In genomic region chr4:48654118-48654517, GRCm38 (mm10) we compare ENCODE assay signal across 25 mouse cellular contexts. TPM values are rescaled to one million over a fixed set of nuclear protein-coding genes. Genes with fewer than 3 reads are reported as not detected.
DNase-seq lines count a peak whose midpoint lies in the region; ATAC-seq lines count a peak whose summit lies in the region.
"Had no signal": no experiment of that assay in that cellular context is flagged by ENCODE, and none has a peak within 500 bp of the region (broad histone marks: within the 10 kb centered on the region; RNA-seq: fewer than 3 reads in every experiment).

No protein-coding gene starts in this region.

- no peak overlapping the region for H3K4me3 ChIP-seq in midbrain, embryonic 13.5 days (replicated peaks)
- no peak overlapping the region for H3K4me3 ChIP-seq in midbrain, embryonic 16.5 days (ENCODE audit: low read depth, low read length)
- H3K4me3 ChIP-seq in neural tube, embryonic 11.5 days (ENCODE audit: low read depth, low read length), result no peak overlapping the region
- H3K4me3 ChIP-seq in neural tube, embryonic 13.5 days, result no peak overlapping the region
- no peak overlapping the region for H3K4me3 ChIP-seq in neural tube, embryonic 15.5 days (replicated peaks)
- no peak overlapping the region for H3K4me3 ChIP-seq in forebrain, embryonic 15.5 days
- H3K4me3 ChIP-seq: embryonic facial prominence, embryonic 13.5 days; embryonic facial prominence, embryonic 15.5 days; erythroblast, embryonic 14.5 days; forebrain, embryonic 10.5 days; forebrain, embryonic 12.5 days had no signal

- no peaks in the 10 kb centered on the region for H3K27me3 ChIP-seq in midbrain, embryonic 13.5 days
- no peaks in the 10 kb centered on the region for H3K27me3 ChIP-seq in midbrain, embryonic 16.5 days (ENCODE audit: control insufficient read depth, insufficient read depth, low read depth, low read length)
- H3K27me3 ChIP-seq in neural tube, embryonic 11.5 days (ENCODE audit: control insufficient read depth, insufficient read depth, low read length), result no peaks in the 10 kb centered on the region
- no peaks in the 10 kb centered on the region for H3K27me3 ChIP-seq in neural tube, embryonic 13.5 days
- H3K27me3 ChIP-seq in neural tube, embryonic 15.5 days (replicated peaks), result no peaks in the 10 kb centered on the region
- H3K27me3 ChIP-seq in forebrain, embryonic 15.5 days, result no peaks in the 10 kb centered on the region
- H3K27me3 ChIP-seq: embryonic facial prominence, embryonic 13.5 days; embryonic facial prominence, embryonic 15.5 days; forebrain, embryonic 12.5 days had no signal

- no peak overlapping the region for H3K4me2 ChIP-seq in midbrain, embryonic 13.5 days (replicated peaks)
- H3K4me2 ChIP-seq in midbrain, embryonic 16.5 days (ENCODE audit: low read length), result no peak overlapping the region
- no peak overlapping the region for H3K4me2 ChIP-seq in neural tube, embryonic 11.5 days (ENCODE audit: low read depth)
- no peak overlapping the region for H3K4me2 ChIP-seq in neural tube, embryonic 13.5 days
- no peak overlapping the region for H3K4me2 ChIP-seq in neural tube, embryonic 15.5 days
- H3K4me2 ChIP-seq in forebrain, embryonic 15.5 days (replicated peaks), result no peak overlapping the region
- H3K4me2 ChIP-seq: embryonic facial prominence, embryonic 13.5 days; embryonic facial prominence, embryonic 15.5 days; forebrain, embryonic 12.5 days had no signal

- H3K4me1 ChIP-seq in midbrain, embryonic 13.5 days (replicated peaks), result no peaks in the 10 kb centered on the region
- no peaks in the 10 kb centered on the region for H3K4me1 ChIP-seq in midbrain, embryonic 16.5 days (ENCODE audit: control insufficient read depth, insufficient read depth, low read length)
- no peaks in the 10 kb centered on the region for H3K4me1 ChIP-seq in neural tube, embryonic 11.5 days (ENCODE audit: control insufficient read depth, insufficient read depth, low read length)
- peaks cover 16% of the 10 kb centered on the region for H3K4me1 ChIP-seq in neural tube, embryonic 13.5 days (replicated peaks)
- peaks cover 8% of the 10 kb centered on the region; the same call in 1 of the 2 replicates for H3K4me1 ChIP-seq in neural tube, embryonic 15.5 days
- H3K4me1 ChIP-seq in forebrain, embryonic 15.5 days, result peaks cover 3% of the 10 kb centered on the region; the same call in 1 of the 2 replicates
- H3K4me1 ChIP-seq: embryonic facial prominence, embryonic 13.5 days; embryonic facial prominence, embryonic 15.5 days; forebrain, embryonic 10.5 days; forebrain, embryonic 12.5 days had no signal

- H3K36me3 ChIP-seq in midbrain, embryonic 13.5 days, result peaks cover 78% of the 10 kb centered on the region
- peaks cover 16% of the 10 kb centered on the region for H3K36me3 ChIP-seq in midbrain, embryonic 16.5 days (ENCODE audit: control insufficient read depth, insufficient read depth, low read length)
- peaks cover 16% of the 10 kb centered on the region; the same call in 1 of the 2 replicates for H3K36me3 ChIP-seq in neural tube, embryonic 11.5 days (ENCODE audit: control insufficient read depth, insufficient read depth, low read length)
- H3K36me3 ChIP-seq in neural tube, embryonic 13.5 days, result peaks cover 88% of the 10 kb centered on the region
- peaks cover 42% of the 10 kb centered on the region for H3K36me3 ChIP-seq in neural tube, embryonic 15.5 days
- peaks cover 71% of the 10 kb centered on the region for H3K36me3 ChIP-seq in forebrain, embryonic 15.5 days

- ATAC-seq in midbrain, embryonic 13.5 days, result 0 out of 2 replicates have a peak, but pooled peaks have one; percentile 24
- no peak for ATAC-seq in midbrain, embryonic 16.5 days
- 0 out of 2 replicates have a peak, but pooled peaks have one; percentile 13 for ATAC-seq in neural tube, embryonic 11.5 days (ENCODE audit: insufficient read depth, low FRiP score, low TSS enrichment)
- ATAC-seq in neural tube, embryonic 13.5 days (ENCODE audit: low read depth), result peak; percentile 55
- ATAC-seq in neural tube, embryonic 15.5 days (ENCODE audit: low FRiP score), result peak; percentile 42
- no peak for ATAC-seq in forebrain, embryonic 15.5 days (replicated peaks)
- ATAC-seq in CD4-positive, CD25-positive, alpha-beta regulatory T cell, adult 4 months, result no peak
- ATAC-seq: forebrain, embryonic 14.5 days had no signal

- DNase-seq in neural tube, embryonic 11.5 days (ENCODE audit: low spot score), result no peak
- no peak for DNase-seq in neural tube, embryonic 10.5 days (ENCODE audit: extremely low spot score, low spot score)
- DNase-seq: adrenal gland, adult 2 months; adrenal gland, postnatal 10 days; adrenal gland, postnatal 25 days; B cell, adult 2 months; cerebellum, adult 11 months; cerebellum, adult 18-20 months; cerebellum, adult 8-10 months; cerebellum, adult 9-11 months; cerebellum, postnatal 14 days; cerebellum, postnatal 36 days; embryo, embryonic 11 days had no signal

- no peak overlapping the region for H3K9ac ChIP-seq in midbrain, embryonic 13.5 days (replicated peaks)
- no peak overlapping the region for H3K9ac ChIP-seq in midbrain, embryonic 16.5 days (ENCODE audit: low read depth, low read length)
- H3K9ac ChIP-seq in neural tube, embryonic 11.5 days (ENCODE audit: low read length), result no peak overlapping the region
- H3K9ac ChIP-seq in neural tube, embryonic 13.5 days, result no peak overlapping the region
- H3K9ac ChIP-seq in neural tube, embryonic 15.5 days (replicated peaks), result no peak overlapping the region
- H3K9ac ChIP-seq in forebrain, embryonic 15.5 days (replicated peaks), result no peak overlapping the region
- H3K9ac ChIP-seq: embryonic facial prominence, embryonic 13.5 days; embryonic facial prominence, embryonic 15.5 days; forebrain, embryonic 12.5 days had no signal

- 49% methylated on average over 4 of the region's 4 CpGs for WGBS in midbrain, embryonic 13.5 days
- WGBS in midbrain, embryonic 16.5 days, result 42% methylated on average over 4 of the region's 4 CpGs
- 57% methylated on average over 4 of the region's 4 CpGs for WGBS in neural tube, embryonic 11.5 days
- 29% methylated on average over 4 of the region's 4 CpGs for WGBS in neural tube, embryonic 13.5 days
- WGBS in neural tube, embryonic 15.5 days, result 23% methylated on average over 4 of the region's 4 CpGs
- 81% methylated on average over 4 of the region's 4 CpGs for WGBS in forebrain, embryonic 15.5 days

- H3K9me3 ChIP-seq in midbrain, embryonic 13.5 days, result no peaks in the 10 kb centered on the region
- no peaks in the 10 kb centered on the region for H3K9me3 ChIP-seq in midbrain, embryonic 16.5 days (replicated peaks; ENCODE audit: control insufficient read depth, low read length, poor library complexity, severe bottlenecking)
- no peaks in the 10 kb centered on the region for H3K9me3 ChIP-seq in neural tube, embryonic 11.5 days (ENCODE audit: control insufficient read depth, low read length)
- no peaks in the 10 kb centered on the region for H3K9me3 ChIP-seq in neural tube, embryonic 13.5 days
- no peaks in the 10 kb centered on the region for H3K9me3 ChIP-seq in neural tube, embryonic 15.5 days (replicated peaks)
- H3K9me3 ChIP-seq in forebrain, embryonic 15.5 days, result no peaks in the 10 kb centered on the region
- H3K9me3 ChIP-seq: embryonic facial prominence, embryonic 13.5 days; embryonic facial prominence, embryonic 15.5 days; forebrain, embryonic 10.5 days; forebrain, embryonic 12.5 days had no signal

- H3K27ac ChIP-seq in midbrain, embryonic 13.5 days, result no peak overlapping the region
- H3K27ac ChIP-seq in midbrain, embryonic 16.5 days (ENCODE audit: low read length), result no peak overlapping the region
- H3K27ac ChIP-seq in neural tube, embryonic 11.5 days (ENCODE audit: low read depth, low read length), result no peak overlapping the region
- H3K27ac ChIP-seq in neural tube, embryonic 13.5 days (replicated peaks), result no peak overlapping the region
- H3K27ac ChIP-seq in neural tube, embryonic 15.5 days (replicated peaks), result no peak overlapping the region
- H3K27ac ChIP-seq in forebrain, embryonic 15.5 days (replicated peaks), result no peak overlapping the region
- H3K27ac ChIP-seq: embryonic facial prominence, embryonic 13.5 days; embryonic facial prominence, embryonic 15.5 days; forebrain, embryonic 10.5 days; forebrain, embryonic 12.5 days had no signal

RNA-seq across cellular contexts. Expression of gene Cavin4, which starts 9.2 kb away (rescaled TPM):
- 2.2 and 2.8 TPM in 2 replicates for polyA plus RNA-seq in midbrain, embryonic 13.5 days (2015; fragmentation: Nextera tagmentation; extraction: Ambion mirVana)
- 1.2 and 1.5 TPM in 2 replicates for polyA plus RNA-seq in midbrain, embryonic 16.5 days (2015; fragmentation: Nextera tagmentation; extraction: Ambion mirVana)
- 1.5 and 2.3 TPM in 2 replicates for polyA plus RNA-seq in neural tube, embryonic 11.5 days (2014; fragmentation: Nextera tagmentation; extraction: Ambion mirVana)
- polyA plus RNA-seq in neural tube, embryonic 13.5 days (2015; fragmentation: Nextera tagmentation; extraction: Ambion mirVana), result 1.8 and 1.9 TPM in 2 replicates
- 1.3 and 2.3 TPM in 2 replicates for polyA plus RNA-seq in neural tube, embryonic 15.5 days (2015; fragmentation: Nextera tagmentation; extraction: Ambion mirVana)
- 1.6 TPM in 2 replicates for polyA plus RNA-seq in forebrain, embryonic 15.5 days (2015; fragmentation: Nextera tagmentation; extraction: Ambion mirVana)
- polyA plus RNA-seq in CD4-positive, CD25-positive, alpha-beta regulatory T cell, adult 4 months (2017; shearing (Covaris generic)), result not detected
- polyA plus RNA-seq: adrenal gland, adult 2 months; erythroblast, embryonic 14.5 days had no signal

Comparison
In these comparisons a context has a peak if more than half of its experiments do, and no peak if none do; other contexts are left out.
1. ATAC-seq: peak in midbrain, embryonic 13.5 days (single experiment), neural tube, embryonic 11.5 days (single experiment), neural tube, embryonic 13.5 days (single experiment) and neural tube, embryonic 15.5 days (single experiment); none in midbrain, embryonic 16.5 days (single experiment), forebrain, embryonic 15.5 days (single experiment) and CD4-positive, CD25-positive, alpha-beta regulatory T cell, adult 4 months (single experiment).